Mouse (Mus musculus) ovary, postnatal 14 days (tissue): Measurements from ENCODE around the gene Banp.

ENCODE experiments used
- DNase-seq: peaks from one replicate; pipeline ENCODE4 v3.0.0; 2022; ENCODE audit warnings: low spot score

Gene Banp

DNA sequence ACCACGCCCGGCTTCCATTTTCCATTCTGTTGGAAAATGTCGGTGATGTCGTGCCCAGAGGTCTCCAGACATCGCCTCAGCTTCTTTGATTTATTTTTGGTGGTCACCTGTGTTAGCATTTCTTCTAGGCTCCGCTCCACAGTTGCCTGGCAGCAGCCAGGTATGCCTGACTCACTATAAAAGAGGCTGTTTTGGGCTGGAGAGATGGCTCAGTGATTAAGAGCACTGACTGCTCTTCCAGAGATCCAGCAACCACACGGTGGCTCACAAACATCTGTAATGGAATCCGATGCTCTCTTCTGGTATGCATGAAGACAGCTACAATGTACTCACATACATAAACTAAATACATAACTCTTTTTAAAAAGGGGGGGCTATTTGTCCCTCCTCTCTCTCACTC is 23.3 kb upstream of the Banp start:
- DNase-seq: no peak

GRCm38 (mm10) chr8:121927316-121927715 is 22.2 kb upstream of the Banp start:
- no peak for DNase-seq

- no peak for DNase-seq
These were observed 19.5 kb upstream of the Banp start for GRCm38 (mm10) chr8:121930047-121930446.

DNA sequence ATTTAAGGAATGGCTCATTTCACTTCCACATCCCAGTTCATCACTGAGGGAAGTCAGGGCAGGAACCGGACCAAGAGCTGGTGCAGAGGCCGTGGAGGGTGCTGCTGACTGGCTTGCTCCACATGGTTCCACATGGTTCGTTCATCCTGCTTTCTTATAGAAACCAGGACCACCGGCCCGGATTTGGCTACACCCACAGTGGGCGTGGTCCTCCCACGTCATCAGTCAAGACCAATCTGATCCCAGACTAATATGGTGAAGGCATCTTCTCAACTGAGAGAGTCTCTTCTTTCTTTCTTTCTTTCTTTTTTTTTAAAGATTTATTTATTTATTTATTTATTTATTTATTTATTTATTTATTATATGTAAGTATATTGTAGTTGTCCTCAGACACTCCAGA is 18.0 kb upstream of the Banp start:
- no peak for DNase-seq

DNA sequence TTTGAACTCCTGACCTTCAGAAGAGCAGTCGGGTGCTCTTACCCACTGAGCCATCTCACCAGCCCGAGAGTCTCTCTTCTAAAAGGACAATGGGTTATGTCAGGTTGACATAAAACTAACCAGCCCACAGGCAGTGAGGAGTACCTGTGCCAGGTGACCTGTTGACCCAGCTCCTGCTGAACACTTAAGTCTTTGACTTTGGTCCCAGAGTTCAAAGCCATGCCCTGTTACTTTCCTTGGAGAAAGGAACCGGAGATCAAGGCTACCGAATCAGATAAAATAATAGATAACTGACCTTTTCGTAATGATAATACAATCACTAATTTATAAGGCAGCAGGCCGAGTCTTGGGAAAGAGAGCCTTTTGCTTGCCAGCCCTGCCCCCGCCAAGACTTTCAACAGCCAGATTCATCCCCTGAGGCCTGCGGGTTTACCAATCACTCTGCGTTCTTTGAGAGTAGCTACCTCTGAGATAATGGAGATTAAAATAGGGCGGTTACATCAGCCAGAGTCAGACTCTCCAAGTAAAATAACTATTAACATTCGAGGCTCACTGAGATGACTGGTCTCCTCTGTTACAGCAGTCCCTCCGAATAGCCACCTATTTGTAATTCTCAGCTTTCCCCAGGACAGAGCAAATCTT is 17.4 kb upstream of the Banp start:
- no peak for DNase-seq

- DNase-seq: no peak
These were observed 16.7 kb upstream of the Banp start for GRCm38 (mm10) chr8:121932668-121933520.

- DNase-seq: no peak
These were observed 15.0 kb upstream of the Banp start for GRCm38 (mm10) chr8:121934506-121934905.

GRCm38 (mm10) chr8:121934923-121935322 is 14.6 kb upstream of the Banp start:
- DNase-seq: no peak

DNA sequence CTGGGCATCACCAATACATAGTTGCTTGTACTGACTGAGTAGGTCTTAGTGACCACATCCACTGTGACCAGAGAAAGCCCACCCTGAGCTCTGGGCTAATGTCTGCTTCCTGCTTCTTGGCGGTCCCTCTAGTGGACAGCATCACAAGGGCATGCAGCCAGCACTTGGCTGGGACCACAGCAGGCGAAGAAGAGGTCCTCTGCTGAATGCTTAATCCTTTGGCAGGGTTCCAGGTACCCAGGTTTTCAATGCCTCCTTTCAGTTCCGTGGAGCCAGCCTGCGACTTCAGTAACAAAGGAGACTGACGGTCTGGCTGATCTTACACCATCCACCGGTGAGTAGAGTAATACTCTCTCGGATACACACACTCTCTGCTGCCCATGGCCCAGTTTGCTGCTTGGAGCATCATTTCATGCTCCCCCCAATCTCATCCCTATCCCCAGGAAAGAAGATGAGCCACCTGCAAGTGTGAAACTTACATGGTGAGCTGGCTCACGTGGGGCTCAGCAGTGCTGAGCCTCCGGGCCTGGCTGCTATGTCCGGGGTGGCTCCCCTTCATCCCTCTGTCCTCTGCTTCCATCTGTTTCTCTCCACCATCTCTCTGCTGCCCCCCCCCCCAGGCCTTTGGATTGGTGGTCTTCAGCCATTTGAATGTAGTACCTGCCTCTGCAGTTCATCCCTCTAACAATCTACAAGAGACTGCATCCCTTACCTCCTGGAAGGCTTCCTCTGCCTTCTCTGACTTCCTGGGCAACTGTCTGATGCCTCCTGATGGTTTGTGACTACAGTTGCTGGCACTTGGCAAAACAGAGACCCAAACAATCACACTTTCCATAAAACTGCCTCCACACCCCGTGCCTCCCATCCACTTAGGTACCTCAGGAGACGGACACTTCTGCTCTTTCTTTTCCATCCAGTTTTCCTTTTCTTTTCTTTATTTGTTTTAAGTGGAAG is 13.9 kb upstream of the Banp start:
- no peak for DNase-seq

GRCm38 (mm10) chr8:121936391-121936790 is 13.2 kb upstream of the Banp start:
- no peak for DNase-seq

- no peak for DNase-seq
These were observed 10.8 kb upstream of the Banp start for GRCm38 (mm10) chr8:121938732-121939131.

DNA sequence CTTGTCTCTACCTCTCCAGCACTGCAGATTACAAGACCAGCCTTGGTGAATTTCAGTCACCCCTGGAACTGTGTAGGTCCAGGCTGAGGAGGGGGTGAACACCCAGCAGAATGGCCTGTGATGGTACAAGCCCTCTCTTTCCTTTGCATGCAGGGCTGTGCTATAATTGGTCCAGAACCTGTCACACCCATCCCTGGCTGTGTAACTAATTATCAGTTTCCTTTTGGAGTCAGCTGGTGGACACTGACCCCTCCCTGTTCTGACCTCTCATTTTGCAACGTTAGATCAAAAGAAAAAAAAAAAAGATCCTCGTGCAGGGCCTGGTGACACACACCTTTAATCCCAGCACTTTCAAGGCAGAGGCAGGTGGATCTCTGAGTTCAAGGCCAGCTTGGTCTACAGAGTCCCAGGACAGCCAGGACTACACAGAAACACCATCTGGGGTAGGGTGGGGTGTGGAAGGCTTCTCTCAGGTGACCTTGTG is 6.5 kb upstream of the Banp start:
- no peak for DNase-seq

DNA sequence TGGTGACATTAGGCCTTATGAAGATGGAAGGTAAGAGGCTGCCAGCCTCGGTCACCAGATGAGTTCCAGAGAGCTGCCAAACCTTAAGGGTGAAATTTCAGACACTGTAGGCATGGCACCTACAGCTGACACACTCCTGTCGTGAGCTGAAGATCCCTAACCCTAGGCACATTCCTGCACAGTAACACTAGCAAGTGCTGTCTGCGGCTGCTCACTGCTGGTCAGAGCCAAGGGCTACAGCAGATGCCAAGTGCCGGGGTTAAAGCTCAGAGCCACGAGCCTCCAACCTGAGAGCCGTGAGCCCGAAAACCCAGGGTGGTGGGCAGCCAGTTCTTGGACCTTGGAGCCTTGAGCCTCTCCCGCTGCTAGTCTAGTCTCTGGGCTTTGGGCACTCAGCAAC is 5.8 kb upstream of the Banp start:
- no peak for DNase-seq

DNA sequence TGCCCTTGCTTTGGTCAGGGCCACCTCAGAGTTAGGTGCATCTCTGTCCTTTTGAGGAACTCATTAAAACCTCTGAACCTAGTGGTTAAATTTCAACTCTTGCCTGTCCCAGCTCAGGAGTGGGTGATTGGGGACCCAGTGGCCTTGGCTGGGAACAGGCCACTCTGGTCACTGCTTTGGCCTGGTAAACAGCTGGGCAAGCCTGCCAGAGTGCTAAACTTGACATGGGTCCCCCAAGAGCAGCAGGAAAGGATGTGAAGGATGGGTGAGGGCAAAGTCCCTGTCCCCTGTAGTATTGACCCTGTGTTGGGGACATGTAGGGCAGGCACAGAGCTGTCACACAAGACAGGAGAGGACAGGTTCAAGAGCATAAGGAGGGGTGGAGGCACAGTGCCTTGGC is 4.7 kb upstream of the Banp start, which contains the start of gene Car5a:
Gene Car5a, minus strand, starts transcription at position 74 of the 400 bp plus-strand sequence.
- DNase-seq: no peak

DNA sequence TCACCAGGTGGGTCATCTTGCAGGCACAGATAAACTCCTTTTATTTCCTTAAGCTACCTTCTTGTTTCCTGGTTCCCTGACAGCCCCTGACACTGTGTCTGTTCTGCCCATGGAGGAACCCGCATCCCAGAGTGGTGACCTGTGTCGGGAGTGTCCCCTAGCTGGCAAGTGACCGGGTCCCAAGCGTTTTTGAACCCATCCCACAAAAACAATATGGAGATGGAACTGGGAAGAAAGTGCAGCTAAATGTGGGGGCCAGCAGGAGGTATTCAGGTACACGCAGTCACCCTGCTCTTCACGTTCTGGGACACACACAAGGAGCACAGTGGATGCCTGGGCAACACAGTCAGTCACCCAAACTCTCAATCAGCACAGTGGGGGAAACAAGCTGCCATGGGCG is 3.2 kb upstream of the Banp start:
- DNase-seq: no peak

DNA sequence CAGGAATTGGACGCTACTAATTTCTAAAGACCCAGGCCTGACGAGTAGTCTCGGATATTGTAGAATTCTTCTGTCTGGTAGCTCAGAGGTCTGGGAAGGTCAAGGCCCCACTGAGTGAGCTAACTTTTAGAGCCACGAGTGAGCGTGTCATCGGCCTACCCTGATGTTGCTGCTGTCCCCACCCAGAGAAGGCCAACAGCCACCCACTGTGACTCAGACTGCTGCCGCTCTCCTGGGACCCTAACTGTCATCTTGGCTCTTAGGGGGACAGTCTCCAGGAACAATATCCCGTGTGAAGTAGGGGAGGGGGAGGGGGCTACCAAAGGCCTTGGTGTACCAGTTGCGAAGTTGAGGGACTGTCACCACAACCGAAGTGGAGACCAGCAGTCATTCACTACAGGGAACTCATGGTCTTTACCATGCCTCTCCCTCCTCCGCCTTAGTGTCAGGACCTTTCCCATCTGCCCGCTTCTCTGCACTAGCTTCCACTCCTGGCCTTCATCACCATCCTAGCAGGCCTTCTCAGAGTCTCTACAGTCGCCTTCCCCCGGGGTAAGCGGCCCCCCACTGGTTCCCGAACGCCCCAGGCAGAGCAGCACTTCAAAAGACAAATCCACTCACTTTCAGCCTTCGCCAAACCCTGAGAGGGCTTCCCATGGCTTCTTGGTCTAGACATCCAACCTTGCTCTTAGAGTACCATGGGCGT is 2.4 kb upstream of the Banp start:
- no peak for DNase-seq

GRCm38 (mm10) chr8:121947753-121948141 is 1.8 kb upstream of the Banp start:
- DNase-seq: peak; percentile 87

DNA sequence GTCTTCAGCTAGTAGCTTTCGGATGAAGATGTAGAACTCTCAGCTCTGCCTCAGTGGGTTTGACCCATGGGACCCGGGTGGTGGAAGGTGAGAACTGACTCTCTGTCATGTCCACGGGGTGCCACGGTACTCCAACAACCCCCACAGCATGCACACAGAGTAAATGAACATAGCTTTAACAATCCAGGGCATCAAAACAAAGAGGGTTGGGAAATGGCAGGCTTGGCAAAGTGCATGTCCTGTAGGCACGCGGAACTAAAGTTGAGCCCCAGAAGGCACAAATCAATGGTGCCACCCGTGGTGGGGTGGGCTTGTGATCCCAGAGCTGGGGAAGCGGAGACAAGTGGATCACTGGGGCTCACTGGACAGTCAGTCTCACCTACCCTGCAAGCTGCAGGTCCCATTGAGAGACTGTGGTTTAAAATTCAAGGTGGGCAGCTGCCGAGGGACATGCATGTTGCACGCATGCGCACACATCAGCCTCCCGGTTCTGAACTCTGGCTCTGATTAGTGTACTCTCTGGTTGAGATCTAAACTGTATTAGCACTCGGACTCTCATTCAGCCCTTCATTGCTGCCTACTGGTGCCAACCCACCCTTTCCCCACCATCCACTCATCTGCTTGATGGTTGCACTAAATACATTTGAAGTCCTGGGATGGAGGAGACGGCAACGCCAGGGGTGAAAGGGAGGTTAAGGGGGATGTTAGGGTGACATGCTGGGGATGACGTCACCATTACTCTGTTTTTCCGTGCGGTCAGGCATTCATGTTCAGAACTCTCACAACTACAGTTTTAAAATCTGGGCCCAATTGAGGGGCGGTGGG is 1.0 kb upstream of the Banp start:
- no peak for DNase-seq

- DNase-seq: peak; percentile 98
These were observed 595 bp downstream of the Banp start for GRCm38 (mm10) chr8:121949941-121950748.
